ENCODE assay signal across 9 mouse cellular contexts in genomic region chr5:111661971-111662370, GRCm38 (mm10).
A peak's percentile ranks its signal among the peaks of the same experiment; 100 is the strongest.
DNase-seq lines count a peak whose midpoint lies in the region; ATAC-seq and TF ChIP-seq lines count a peak whose summit lies in the region.
"Had no signal": no experiment of that assay in that cellular context is flagged by ENCODE, and none has a peak within 500 bp of the region (broad histone marks: within the 10 kb centered on the region; RNA-seq: fewer than 3 reads in every experiment).

No protein-coding gene starts in this region.

- intact Hi-C loops in left cerebral cortex, adult 2 months (cut with DNase I): no loop called here

- H3K27me3 ChIP-seq in intestine, embryonic 15.5 days (replicated peaks): no peaks in the 10 kb centered on the region
- no peaks in the 10 kb centered on the region for H3K27me3 ChIP-seq in intestine, postnatal 0 days (replicated peaks; ENCODE audit: control insufficient read depth, insufficient read depth, low read length)
- H3K27me3 ChIP-seq in hindbrain, embryonic 12.5 days: peaks cover 8% of the 10 kb centered on the region; the same call in 1 of the 2 replicates
- no peaks in the 10 kb centered on the region for H3K27me3 ChIP-seq in midbrain, embryonic 16.5 days (ENCODE audit: control insufficient read depth, insufficient read depth, low read depth, low read length)

- no peak overlapping the region for H3K27ac ChIP-seq in intestine, embryonic 15.5 days
- no peak overlapping the region for H3K27ac ChIP-seq in intestine, postnatal 0 days (ENCODE audit: low read depth, low read length)
- H3K27ac ChIP-seq in hindbrain, embryonic 12.5 days: peak overlapping the region; percentile 86
- peak overlapping the region; percentile 74 for H3K27ac ChIP-seq in midbrain, embryonic 16.5 days (ENCODE audit: low read length)
- no peak overlapping the region for H3K27ac ChIP-seq in left cerebral cortex, adult 2 months
- H3K27ac ChIP-seq: neural tube, embryonic 12.5 days had no signal

- no peak overlapping the region for H3K4me2 ChIP-seq in intestine, embryonic 15.5 days (replicated peaks)
- no peak overlapping the region for H3K4me2 ChIP-seq in intestine, postnatal 0 days (replicated peaks; ENCODE audit: low read depth)
- no peak overlapping the region for H3K4me2 ChIP-seq in hindbrain, embryonic 12.5 days (replicated peaks)
- H3K4me2 ChIP-seq in midbrain, embryonic 16.5 days (ENCODE audit: low read length): no peak overlapping the region
- H3K4me2 ChIP-seq: neural tube, embryonic 12.5 days had no signal

- H3K36me3 ChIP-seq in intestine, embryonic 15.5 days: no peaks in the 10 kb centered on the region
- H3K36me3 ChIP-seq in intestine, postnatal 0 days (ENCODE audit: control insufficient read depth, insufficient read depth): no peaks in the 10 kb centered on the region
- H3K36me3 ChIP-seq in hindbrain, embryonic 12.5 days: no peaks in the 10 kb centered on the region
- no peaks in the 10 kb centered on the region for H3K36me3 ChIP-seq in midbrain, embryonic 16.5 days (ENCODE audit: control insufficient read depth, insufficient read depth, low read length)
- H3K36me3 ChIP-seq: neural tube, embryonic 12.5 days had no signal

- peak; percentile 36 for ATAC-seq in intestine, embryonic 15.5 days
- no peak for ATAC-seq in intestine, postnatal 0 days
- ATAC-seq in hindbrain, embryonic 12.5 days (ENCODE audit: low FRiP score): no peak
- ATAC-seq in midbrain, embryonic 16.5 days: no peak
- no peak for ATAC-seq in erythroblast, adult 5-6 weeks (replicated peaks; ENCODE audit: low FRiP score, poor library complexity, severe bottlenecking)

- WGBS in intestine, embryonic 15.5 days: 65% methylated on average over 12 of the region's 12 CpGs
- 74% methylated on average over 12 of the region's 12 CpGs for WGBS in intestine, postnatal 0 days
- WGBS in hindbrain, embryonic 12.5 days: 45% methylated on average over 12 of the region's 12 CpGs
- WGBS in midbrain, embryonic 16.5 days: 33% methylated on average over 12 of the region's 12 CpGs

- H3K9ac ChIP-seq in intestine, embryonic 15.5 days: no peak overlapping the region
- no peak overlapping the region for H3K9ac ChIP-seq in intestine, postnatal 0 days (ENCODE audit: low read depth, low read length)
- H3K9ac ChIP-seq in hindbrain, embryonic 12.5 days: no peak overlapping the region
- peak overlapping the region; percentile 31; the same call in 1 of the 2 replicates for H3K9ac ChIP-seq in midbrain, embryonic 16.5 days (ENCODE audit: low read depth, low read length)
- H3K9ac ChIP-seq: neural tube, embryonic 12.5 days had no signal

- H3K9me3 ChIP-seq in intestine, embryonic 15.5 days: no peaks in the 10 kb centered on the region
- H3K9me3 ChIP-seq in intestine, postnatal 0 days (ENCODE audit: control insufficient read depth): no peaks in the 10 kb centered on the region
- H3K9me3 ChIP-seq in hindbrain, embryonic 12.5 days (replicated peaks): no peaks in the 10 kb centered on the region
- H3K9me3 ChIP-seq in midbrain, embryonic 16.5 days (replicated peaks; ENCODE audit: control insufficient read depth, low read length, poor library complexity, severe bottlenecking): no peaks in the 10 kb centered on the region
- H3K9me3 ChIP-seq: neural tube, embryonic 12.5 days had no signal

- no peak for TF ChIP-seq CTCF in intestine, postnatal 0 days (IDR thresholded peaks at IDR 0.05; ENCODE audit: low read depth)
- TF ChIP-seq CTCF in left cerebral cortex, adult 2 months (IDR thresholded peaks at IDR 0.05): no peak

- peak; percentile 54 for DNase-seq in fibroblast of lung, adult 2 months (ENCODE audit: low read depth)
- DNase-seq in left cerebral cortex, adult 2 months (ENCODE audit: extremely low spot score in 1 of 2, low spot score in 2 of 2): no peak
- no peak for DNase-seq in spleen, adult 12 weeks (ENCODE audit: low spot score)

- 0 out of 2 replicates have a peak, but pooled peaks cover 4% of the 10 kb centered on the region for H3K4me1 ChIP-seq in intestine, embryonic 15.5 days (replicated peaks)
- no peaks in the 10 kb centered on the region for H3K4me1 ChIP-seq in intestine, postnatal 0 days (replicated peaks; ENCODE audit: control insufficient read depth, insufficient read depth, low read length)
- peaks cover 56% of the 10 kb centered on the region for H3K4me1 ChIP-seq in hindbrain, embryonic 12.5 days
- peaks cover 29% of the 10 kb centered on the region for H3K4me1 ChIP-seq in midbrain, embryonic 16.5 days (ENCODE audit: control insufficient read depth, insufficient read depth, low read length)

- no peak overlapping the region for H3K4me3 ChIP-seq in intestine, embryonic 15.5 days (replicated peaks)
- no peak overlapping the region for H3K4me3 ChIP-seq in intestine, postnatal 0 days (ENCODE audit: low read depth, low read length)
- H3K4me3 ChIP-seq in hindbrain, embryonic 12.5 days: no peak overlapping the region
- no peak overlapping the region for H3K4me3 ChIP-seq in midbrain, embryonic 16.5 days (ENCODE audit: low read depth, low read length)
- H3K4me3 ChIP-seq in left cerebral cortex, adult 2 months: no peak overlapping the region
- H3K4me3 ChIP-seq: neural tube, embryonic 12.5 days had no signal

Comparison
In these comparisons a context has a peak if more than half of its experiments do, and no peak if none do; other contexts are left out.
1. H3K27ac ChIP-seq: peak in hindbrain, embryonic 12.5 days (single experiment) and midbrain, embryonic 16.5 days (single experiment); none in intestine, embryonic 15.5 days (single experiment), intestine, postnatal 0 days (single experiment) and left cerebral cortex, adult 2 months (single experiment).